Mouse (Mus musculus): ENCODE measurements at regions not wholly inside any gene's neighbourhood (a gene's known extent, or its start where the extent isn't known, plus 50 kb on each side); places are given as distances from the start of the nearest gene placed in this dataset.

DNA sequence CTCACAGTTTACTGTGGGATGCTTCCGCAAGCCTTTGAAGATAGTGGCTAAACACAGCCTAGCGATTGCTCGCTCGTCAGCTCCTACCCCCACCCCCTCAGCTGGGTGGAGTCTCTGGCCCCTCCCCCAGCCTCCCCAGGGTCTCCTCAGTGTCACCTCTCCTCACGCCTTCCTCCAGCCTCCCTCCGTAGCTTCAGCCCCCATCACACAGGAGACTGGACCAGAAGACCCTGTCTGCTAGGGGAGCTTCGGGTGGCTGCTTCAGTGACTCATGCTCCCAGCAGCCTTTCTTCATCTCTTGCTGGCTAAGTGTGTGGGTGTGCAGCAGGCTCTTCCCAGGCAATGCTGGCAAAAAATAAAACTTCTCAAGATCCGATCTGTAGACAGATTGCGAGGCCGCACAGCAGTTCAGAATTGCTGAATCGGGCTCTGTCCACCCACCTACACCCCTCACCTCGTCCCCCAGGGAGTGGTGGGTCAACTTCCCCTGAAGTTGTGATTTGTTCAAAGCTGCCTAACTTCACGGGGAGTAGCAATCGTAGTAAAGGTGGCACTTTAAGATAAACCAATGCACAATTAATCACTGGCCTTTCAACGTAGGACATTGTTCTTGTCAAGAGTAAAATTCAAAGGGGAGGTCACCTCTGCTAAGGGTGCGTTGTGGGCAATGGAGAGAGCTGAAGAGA lies 61.2 kb upstream of the Ankrd28 start:
- no peak for TF ChIP-seq CTCF (IDR thresholded peaks at IDR 0.05; ENCODE audit: insufficient read depth, low read depth, low read length)
- TF ChIP-seq POLR2A (IDR thresholded peaks at IDR 0.05; ENCODE audit: insufficient read depth, low read depth, low read length): no peak
